Mouse (Mus musculus): ENCODE data around the gene Mrpl43.

DNA sequence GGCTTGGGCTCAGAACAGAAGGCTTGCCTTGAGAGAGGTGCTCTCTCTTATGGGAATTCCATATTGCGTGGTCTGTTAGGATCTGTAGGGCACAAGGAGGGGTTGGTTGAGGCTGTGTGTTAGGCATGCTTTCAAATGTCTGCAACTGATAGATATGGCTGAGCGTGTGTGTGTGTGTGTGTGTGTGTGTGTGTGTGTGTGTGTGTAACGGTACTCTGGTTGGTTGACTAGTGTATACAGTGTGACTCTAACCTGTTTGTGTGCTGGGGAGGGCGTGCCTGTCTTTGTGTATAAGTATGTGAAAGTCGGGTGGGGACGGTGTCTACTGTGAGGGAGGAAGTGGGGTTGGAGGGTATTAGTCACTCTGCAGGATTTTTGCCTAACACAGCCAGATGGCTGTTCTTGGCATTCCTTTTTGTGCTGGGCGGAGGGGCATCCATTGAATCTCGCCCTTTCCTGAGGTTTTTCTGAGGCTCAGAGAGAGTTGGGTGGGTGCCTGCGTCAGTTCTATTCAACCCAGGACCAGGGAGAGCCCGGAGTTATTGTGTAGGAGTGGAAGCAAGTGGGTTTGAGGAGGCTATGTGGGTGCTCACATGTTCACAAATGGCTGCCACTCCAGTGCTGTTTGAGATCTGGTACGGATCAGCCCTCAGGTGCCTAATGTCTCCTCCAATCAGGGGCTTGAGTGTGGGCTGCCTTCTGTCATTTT lies 41.8 kb upstream of the Mrpl43 start:
- no peak for TF ChIP-seq EP300 (IDR thresholded peaks at IDR 0.05; ENCODE audit: low read depth)
- TF ChIP-seq CTCF (IDR thresholded peaks at IDR 0.05; ENCODE audit: low read depth) = no peak
